Mouse (Mus musculus) megakaryocyte, embryonic 14.5 days (primary cell): Measurements from ENCODE around the gene Ctdnep1.

Source experiments
- FLI1 ChIP-seq: IDR thresholded peaks from 2 replicates; pipeline ENCODE4 v1.6.1; 2012; ENCODE audit warnings: low read length, inconsistent platforms, mixed read lengths
- GATA1 ChIP-seq: IDR thresholded peaks from 3 replicates; pipeline ENCODE4 v1.6.1; 2012; ENCODE audit warnings: mixed read lengths, low read length, inconsistent platforms, borderline replicate concordance

GRCm38 (mm10) chr11:70024151-70024514 is 43.2 kb downstream of the Ctdnep1 start:
- TF ChIP-seq GATA1 (no peak), FLI1 (no peak)
